Mouse (Mus musculus) stomach, postnatal 0 days (tissue): ENCODE data around the gene Col24a1. TPM values are rescaled to one million over a fixed set of nuclear protein-coding genes. Genes with fewer than 3 reads are reported as not detected.

Source experiments
- ATAC-seq: fragments of 200-750 bp; cut with Nextera tagmentation; 2 replicates; pipeline ENCODE4 v1.8.0; 2017; ENCODE audit not compliant: low FRiP score, low TSS enrichment
- DNase-seq: peaks from one replicate; pipeline ENCODE4 v3.0.0-alpha.2; 2016; ENCODE audit warnings: low spot score
- H3K27ac ChIP-seq: fragments of 300-500 bp; sonication (generic); replicated peaks from 2 replicates; pipeline ENCODE4 v1.5.1; 2014; ENCODE audit warnings: mild to moderate bottlenecking, control low read depth
- H3K27me3 ChIP-seq: fragments of 300-500 bp; sonication (generic); 2 replicates; pipeline ENCODE4 v1.6.1; 2014; ENCODE audit warnings: low read length; ENCODE audit not compliant: control insufficient read depth, insufficient read depth
- H3K36me3 ChIP-seq: fragments of 300-500 bp; sonication (generic); 2 replicates; pipeline ENCODE4 v1.6.1; 2014; ENCODE audit warnings: low read length, mixed read lengths; ENCODE audit not compliant: control insufficient read depth, insufficient read depth
- H3K4me1 ChIP-seq: fragments of 300-500 bp; sonication (generic); replicated peaks from 2 replicates; pipeline ENCODE4 v1.6.1; 2014; ENCODE audit warnings: antibody characterized with exemption; ENCODE audit not compliant: control insufficient read depth, insufficient read depth
- H3K4me2 ChIP-seq: fragments of 300-500 bp; sonication (generic); replicated peaks from 2 replicates; pipeline ENCODE4 v1.6.1; 2014; ENCODE audit warnings: low read depth, mild to moderate bottlenecking, control low read depth, moderate library complexity
- H3K4me3 ChIP-seq: fragments of 300-500 bp; sonication (generic); 2 replicates; pipeline ENCODE4 v1.5.1; 2014; ENCODE audit warnings: low read depth, low read length, control low read depth
- H3K9ac ChIP-seq: fragments of 300-500 bp; sonication (generic); 2 replicates; pipeline ENCODE4 v1.6.1; 2014; ENCODE audit warnings: mild to moderate bottlenecking, low read length, control low read depth, mixed read lengths
- H3K9me3 ChIP-seq: fragments of 300-500 bp; sonication (generic); 2 replicates; pipeline ENCODE4 v1.6.1; 2016; ENCODE audit warnings: low read length; ENCODE audit not compliant: control insufficient read depth
- CTCF ChIP-seq: IDR thresholded peaks from 2 replicates; pipeline ENCODE4 v1.5.1; 2016; ENCODE audit warnings: antibody characterized with exemption, low read depth, mild to moderate bottlenecking, moderate library complexity
- EP300 ChIP-seq: optimal IDR thresholded peaks from 2 replicates; pipeline ENCODE3; 2016; ENCODE audit warnings: antibody characterized with exemption
- WGBS: fragments of 180-500 bp; shearing (Covaris S2); extraction: QIAGEN DNeasy Blood & Tissue Kit; methylation state at CpG from one replicate; pipeline ENCODE4 v1.1.7; 2014; 5-methylcytosine and 5-hydroxymethylcytosine counted together
- polyA plus RNA-seq: library from polyadenylated mRNA; unstranded; fragments of >200 nt; fragmentation: Nextera tagmentation; extraction: Ambion mirVana; gene quantifications from 2 replicates; pipeline ENCODE4 v1.2.1, GENCODE M21; 2015

Gene Col24a1
- polyA plus RNA-seq, 1 experiment from 2014 or later: 0.89 TPM

DNA sequence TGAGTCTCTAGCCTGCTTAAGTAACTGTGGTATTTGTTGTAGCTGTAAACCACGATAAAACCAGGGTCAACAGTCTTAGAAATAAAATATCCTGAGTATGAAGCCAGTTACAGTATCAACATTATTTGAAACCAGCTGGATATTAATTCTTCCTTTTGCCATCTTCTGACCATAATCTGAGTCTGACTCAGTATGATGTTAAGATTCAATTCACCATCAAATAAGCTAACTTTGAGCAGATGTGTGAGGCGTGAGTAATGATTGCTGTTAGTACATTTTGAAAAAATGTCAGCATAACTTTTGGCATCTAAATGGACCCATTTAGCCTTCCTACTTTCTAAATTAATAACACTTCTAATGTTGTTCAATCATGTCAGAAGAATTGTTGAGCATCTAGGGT lies 230.0 kb downstream of the Col24a1 start:
- no peak for DNase-seq
- 68% methylated on average over 2 of the region's 2 CpGs for WGBS
- no peak overlapping the region for H3K27ac ChIP-seq
- no peaks in the 10 kb centered on the region for H3K27me3 ChIP-seq
- ATAC-seq: no peak
- H3K36me3 ChIP-seq: no peaks in the 10 kb centered on the region
- H3K4me2 ChIP-seq: no peak overlapping the region
- H3K9me3 ChIP-seq: no peaks in the 10 kb centered on the region
- no peaks in the 10 kb centered on the region for H3K4me1 ChIP-seq
- no peak for TF ChIP-seq CTCF
- TF ChIP-seq EP300: no peak
- no peak overlapping the region for H3K9ac ChIP-seq
- H3K4me3 ChIP-seq: no peak overlapping the region

GRCm38 (mm10) chr3:145525266-145525665 lies 233.0 kb downstream of the Col24a1 start:
- Histone ChIP-seq H3K4me3 (no peak overlapping the region), H3K9ac (no peak overlapping the region), H3K27me3 (no peaks in the 10 kb centered on the region), H3K4me1 (no peaks in the 10 kb centered on the region), H3K27ac (no peak overlapping the region), H3K36me3 (no peaks in the 10 kb centered on the region), H3K9me3 (no peaks in the 10 kb centered on the region), H3K4me2 (no peak overlapping the region)
- DNase-seq (no peak), ATAC-seq (no peak)
- TF ChIP-seq EP300 (no peak), CTCF (no peak)
- WGBS: 85% methylated on average over 4 of the region's 4 CpGs

DNA sequence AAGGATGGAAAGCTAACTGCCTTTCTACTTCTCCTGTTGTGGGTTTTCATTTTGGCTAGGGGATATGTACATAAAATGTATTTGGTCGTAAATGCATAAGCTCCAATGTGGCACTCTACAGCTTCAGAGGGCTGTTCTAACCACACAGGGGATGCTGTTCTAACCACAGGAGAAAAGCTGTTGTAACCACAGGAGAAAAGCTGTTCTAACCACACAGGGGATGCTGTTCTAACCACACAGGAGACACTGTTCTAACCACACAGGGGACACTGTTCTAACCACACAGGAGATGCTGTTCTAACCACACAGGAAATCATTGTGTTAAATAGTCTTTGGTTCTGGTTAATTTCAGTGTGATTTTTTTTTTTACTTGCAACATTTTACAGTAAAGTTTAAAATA lies 245.6 kb downstream of the Col24a1 start:
- Histone ChIP-seq H3K27ac (no peak overlapping the region), H3K4me3 (no peak overlapping the region), H3K27me3 (no peaks in the 10 kb centered on the region), H3K9ac (no peak overlapping the region), H3K9me3 (no peaks in the 10 kb centered on the region), H3K4me2 (no peak overlapping the region), H3K4me1 (no peaks in the 10 kb centered on the region), H3K36me3 (no peaks in the 10 kb centered on the region)
- ATAC-seq: no peak
- no peak for DNase-seq
- WGBS: 78% methylated on average over 1 of the region's 1 CpGs
- TF ChIP-seq CTCF (no peak), EP300 (no peak)

DNA sequence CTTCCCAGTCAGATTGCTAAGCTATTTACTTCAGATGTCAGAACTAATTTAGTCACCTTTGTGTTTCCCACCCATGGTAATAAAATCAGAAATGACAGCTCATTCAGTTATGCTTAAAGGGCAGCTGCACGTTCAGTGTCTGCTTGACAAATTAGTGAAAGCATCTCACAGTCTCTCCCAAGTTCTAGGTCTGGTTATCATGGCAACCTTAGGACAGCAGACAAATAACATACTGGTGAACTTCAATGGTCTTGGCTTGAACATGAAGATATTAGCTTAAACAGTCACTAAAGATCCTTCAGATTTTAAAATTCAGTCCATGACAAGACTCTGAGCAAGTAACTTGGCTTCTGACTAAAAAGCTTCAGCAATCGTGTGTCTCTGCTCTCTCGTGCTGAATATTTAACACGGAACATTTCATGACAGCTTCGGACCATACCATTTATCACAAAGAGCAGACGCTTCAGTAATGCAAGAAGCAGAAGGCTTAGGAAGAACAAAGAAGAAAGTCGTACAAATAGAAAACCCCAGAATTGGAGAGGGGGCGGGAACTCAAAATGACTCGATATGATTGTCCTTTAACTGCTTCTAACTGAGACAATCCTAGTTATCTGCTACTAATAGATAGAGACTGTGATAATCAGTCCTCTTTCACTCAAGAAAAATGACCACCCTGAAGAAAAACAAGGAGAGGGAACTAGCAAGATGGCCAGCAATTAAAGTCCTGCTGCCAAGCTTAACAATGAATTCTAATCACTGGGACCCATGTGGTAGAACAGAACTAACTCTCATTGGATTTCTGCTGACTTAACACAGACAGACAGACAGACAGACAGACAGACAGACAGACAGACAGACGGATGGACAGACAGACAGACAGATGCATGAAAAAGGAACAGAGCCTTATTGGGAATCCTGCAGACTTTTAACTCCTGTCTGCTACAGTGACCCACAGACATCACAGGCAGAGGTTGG lies 256.5 kb downstream of the Col24a1 start:
- DNase-seq: no peak
- Histone ChIP-seq H3K4me1 (no peaks in the 10 kb centered on the region), H3K27ac (no peak overlapping the region), H3K9me3 (no peaks in the 10 kb centered on the region), H3K36me3 (no peaks in the 10 kb centered on the region), H3K4me2 (no peak overlapping the region), H3K27me3 (no peaks in the 10 kb centered on the region), H3K9ac (no peak overlapping the region), H3K4me3 (no peak overlapping the region)
- no peak for ATAC-seq
- 58% methylated on average over 10 of the region's 10 CpGs for WGBS
- TF ChIP-seq EP300 (no peak), CTCF (no peak)

DNA sequence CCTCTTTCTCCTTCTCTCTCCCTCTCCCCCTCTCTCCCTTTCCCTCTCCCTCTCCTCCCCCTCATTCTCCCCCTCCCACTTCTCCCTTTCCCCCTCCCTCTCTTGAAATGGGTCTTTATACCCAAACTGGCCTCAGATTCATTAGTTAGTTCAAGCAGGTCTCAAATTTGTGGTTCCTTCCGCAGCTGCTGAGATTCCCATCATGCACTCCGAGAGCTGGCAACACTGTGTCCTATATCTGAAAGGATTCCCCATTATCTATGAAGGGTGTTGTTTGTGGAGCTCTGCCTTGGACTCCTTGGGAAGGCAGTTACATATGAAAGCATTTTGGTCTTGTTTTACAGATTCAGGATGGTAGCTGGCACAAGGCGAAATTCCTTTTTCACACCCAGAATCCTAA lies 257.9 kb downstream of the Col24a1 start:
- no peak overlapping the region for H3K27ac ChIP-seq
- no peak overlapping the region for H3K4me3 ChIP-seq
- DNase-seq (no peak), ATAC-seq (no peak)
- no peak for TF ChIP-seq EP300
- no peak for TF ChIP-seq CTCF
- H3K27me3 ChIP-seq: no peaks in the 10 kb centered on the region
- no peak overlapping the region for H3K9ac ChIP-seq
- no peaks in the 10 kb centered on the region for H3K36me3 ChIP-seq
- no peak overlapping the region for H3K4me2 ChIP-seq
- H3K9me3 ChIP-seq: no peaks in the 10 kb centered on the region
- no peaks in the 10 kb centered on the region for H3K4me1 ChIP-seq
- WGBS: 83% methylated on average over 3 of the region's 3 CpGs

DNA sequence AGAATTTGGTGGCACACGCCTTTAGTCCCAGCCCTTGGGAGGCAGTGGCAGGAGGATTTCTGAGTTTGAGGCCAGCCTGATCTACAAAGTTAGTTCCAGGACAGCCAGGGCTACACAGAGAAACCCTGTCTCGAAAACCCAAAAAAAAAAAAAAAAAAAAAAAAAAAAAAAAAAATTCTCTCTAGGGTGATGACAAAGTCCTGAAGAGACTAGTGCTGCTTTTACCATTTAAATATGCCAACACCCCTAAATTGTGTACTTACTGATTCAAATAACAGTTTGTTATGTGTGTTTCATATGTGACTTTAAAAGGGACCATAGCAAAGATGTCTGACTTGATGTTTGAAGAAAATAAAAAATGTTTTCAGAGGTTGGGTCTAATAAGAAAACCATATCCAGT lies 262.1 kb downstream of the Col24a1 start:
- Histone ChIP-seq H3K4me3 (no peak overlapping the region), H3K9me3 (no peaks in the 10 kb centered on the region), H3K4me1 (no peaks in the 10 kb centered on the region), H3K9ac (no peak overlapping the region), H3K4me2 (no peak overlapping the region), H3K36me3 (no peaks in the 10 kb centered on the region), H3K27ac (no peak overlapping the region), H3K27me3 (no peaks in the 10 kb centered on the region)
- no peak for TF ChIP-seq EP300
- no peak for TF ChIP-seq CTCF
- 90% methylated on average over 1 of the region's 2 CpGs for WGBS
- DNase-seq (no peak), ATAC-seq (no peak)
